Mouse (Mus musculus): ENCODE measurements around the gene N4bp1.

The N4bp1 gene

DNA sequence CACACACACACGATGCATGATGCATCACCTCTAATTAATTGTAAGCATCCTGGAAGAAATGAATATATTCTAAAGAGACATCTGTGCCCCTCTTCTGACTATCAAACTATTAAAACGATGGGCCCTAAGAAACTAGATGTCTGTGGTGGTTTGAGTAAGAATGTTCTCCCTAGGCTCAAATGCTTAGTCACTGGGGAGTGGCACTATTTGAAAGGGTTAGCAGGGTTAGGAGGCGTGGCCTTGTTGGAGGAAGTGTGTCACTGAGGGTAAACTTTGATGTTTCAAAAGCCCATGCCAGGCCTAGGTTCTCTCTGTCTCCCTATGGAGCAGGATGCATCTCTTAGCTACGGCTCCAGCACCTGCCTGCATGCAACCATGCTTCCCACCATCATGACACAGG, 10.3 kb upstream of the N4bp1 start:
- no peak for DNase-seq (ENCODE audit: low spot score in 2 of 2)

DNA sequence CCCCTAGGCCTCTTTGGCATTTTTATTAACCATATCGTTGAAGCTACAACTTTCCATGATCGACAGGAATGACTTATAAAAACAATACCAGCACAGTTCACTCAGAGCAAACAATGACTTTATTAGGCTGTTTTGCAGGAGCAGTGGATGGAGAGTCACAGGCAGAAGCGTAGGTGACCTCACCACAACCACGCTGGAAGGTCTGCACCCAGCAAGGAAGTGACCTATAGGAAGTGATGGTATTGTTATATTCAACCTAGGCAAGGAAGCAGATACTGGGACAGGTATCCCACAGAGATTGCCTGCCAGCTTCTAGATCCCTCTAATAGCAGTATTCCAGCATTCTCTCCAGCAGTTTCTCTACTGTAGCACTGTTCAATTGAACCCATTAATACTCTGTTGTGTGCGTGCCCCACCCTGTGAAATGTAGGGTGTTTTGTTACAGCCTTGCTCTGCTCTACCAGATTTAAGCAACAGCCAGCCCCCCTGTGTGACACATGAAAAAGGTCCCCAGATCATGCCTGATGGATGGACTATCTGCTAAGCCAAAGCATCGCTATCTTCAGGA, 9.2 kb upstream of the N4bp1 start:
- no peak for DNase-seq (ENCODE audit: low spot score in 2 of 2)

DNA sequence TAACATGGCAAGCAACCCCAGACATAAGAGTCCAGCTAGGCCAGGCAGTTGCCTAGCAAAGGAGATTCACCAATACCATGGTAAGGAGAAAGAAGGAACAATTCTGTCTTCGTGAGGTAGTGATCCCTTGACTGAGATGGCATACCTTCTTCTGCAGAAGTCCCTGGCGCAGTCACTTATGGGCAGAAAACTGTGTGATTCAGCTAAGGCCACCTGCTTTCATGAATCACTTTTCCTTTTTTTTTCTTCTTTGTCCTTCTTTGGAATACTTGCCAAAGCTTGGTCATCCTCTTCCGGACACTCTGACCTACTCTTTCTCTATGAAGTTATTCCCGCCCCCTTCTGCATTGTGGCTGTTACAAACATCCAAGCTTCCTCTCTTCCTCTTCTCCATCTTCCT, 8.5 kb upstream of the N4bp1 start:
- DNase-seq (ENCODE audit: low spot score in 2 of 2) = no peak

DNA sequence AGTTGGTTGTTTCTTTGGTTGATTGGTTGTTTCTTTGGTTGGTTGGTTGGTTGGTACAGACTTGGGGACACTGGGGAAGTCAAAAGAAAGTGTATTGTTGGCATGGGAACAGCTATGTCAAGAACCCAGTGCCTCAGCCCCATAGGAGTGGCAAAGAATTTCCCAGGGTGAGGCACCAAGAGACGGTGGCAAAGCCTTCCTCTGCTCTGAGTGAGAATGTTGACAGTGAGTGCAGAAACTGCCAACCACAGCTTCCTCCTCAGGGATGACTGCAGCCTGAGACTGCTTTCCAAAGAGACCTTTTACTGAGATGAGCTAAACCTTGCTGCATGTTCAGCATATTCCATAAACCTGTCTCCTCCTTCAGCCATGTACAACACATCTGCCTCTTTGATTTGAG, 6.5 kb upstream of the N4bp1 start:
- DNase-seq (ENCODE audit: low spot score in 2 of 2) = no peak

DNA sequence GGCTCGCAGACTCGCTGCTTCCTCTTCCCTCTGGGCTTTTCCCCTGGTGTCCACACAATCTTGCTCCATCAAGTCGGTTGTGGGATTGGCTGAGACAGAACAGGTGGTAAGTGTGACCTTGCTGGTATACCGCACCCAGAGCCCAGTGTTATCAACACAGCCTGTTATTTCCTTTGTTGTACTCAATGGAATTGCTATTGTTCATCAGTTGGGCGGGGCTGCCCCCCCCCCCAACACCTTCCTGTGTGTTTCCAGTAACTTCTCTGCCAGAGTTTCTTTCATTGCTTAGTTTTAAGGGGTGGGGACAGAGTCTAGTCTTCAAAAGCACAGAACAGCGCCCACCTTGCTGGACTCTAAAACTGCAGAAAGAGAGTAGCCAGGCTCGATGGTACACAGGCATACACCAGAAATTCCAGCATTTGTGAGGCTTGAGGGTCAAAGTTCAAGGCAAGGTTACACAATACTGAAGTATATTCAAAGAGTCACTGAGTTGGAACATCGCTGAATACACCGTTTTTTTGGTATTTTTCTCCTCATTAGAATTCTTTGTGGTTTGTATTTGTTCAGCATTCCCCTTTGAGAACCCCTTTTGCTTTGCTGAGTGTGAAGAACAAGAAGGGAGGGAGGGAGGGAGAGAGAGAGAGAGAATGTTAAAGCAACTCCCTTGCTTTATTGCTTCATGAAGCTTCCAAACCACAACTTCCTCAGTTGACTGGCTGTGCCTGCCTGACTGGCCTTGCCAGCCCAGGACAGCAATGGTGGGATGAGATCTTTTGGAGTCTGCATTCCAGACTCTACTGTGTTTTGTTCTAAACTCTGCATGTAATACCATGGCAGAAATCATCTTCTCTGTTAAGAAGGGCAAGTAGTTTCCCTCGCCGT, 3.2 kb upstream of the N4bp1 start:
- no peak for DNase-seq (ENCODE audit: low spot score in 2 of 2)

DNA sequence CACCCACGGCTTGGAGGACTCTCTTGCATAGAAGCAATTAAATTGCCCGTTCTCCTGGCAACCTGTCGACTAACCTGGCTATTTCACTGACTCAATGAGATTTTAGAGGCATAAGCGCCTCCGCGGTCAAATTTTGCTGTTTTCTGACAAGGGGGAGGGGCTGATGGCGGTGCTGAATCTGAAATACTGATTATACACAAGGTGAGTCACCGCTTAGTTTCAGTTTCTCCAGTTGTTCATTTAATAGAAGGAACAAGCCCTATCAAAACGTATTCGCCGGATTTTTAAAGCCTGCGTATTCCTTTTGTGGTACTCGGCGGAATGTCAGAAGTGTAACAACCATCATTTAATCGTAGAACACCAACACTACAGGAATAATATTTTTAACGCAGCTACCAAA, 991 bp downstream of the N4bp1 start:
- no peak for DNase-seq (ENCODE audit: low spot score in 2 of 2)

DNA sequence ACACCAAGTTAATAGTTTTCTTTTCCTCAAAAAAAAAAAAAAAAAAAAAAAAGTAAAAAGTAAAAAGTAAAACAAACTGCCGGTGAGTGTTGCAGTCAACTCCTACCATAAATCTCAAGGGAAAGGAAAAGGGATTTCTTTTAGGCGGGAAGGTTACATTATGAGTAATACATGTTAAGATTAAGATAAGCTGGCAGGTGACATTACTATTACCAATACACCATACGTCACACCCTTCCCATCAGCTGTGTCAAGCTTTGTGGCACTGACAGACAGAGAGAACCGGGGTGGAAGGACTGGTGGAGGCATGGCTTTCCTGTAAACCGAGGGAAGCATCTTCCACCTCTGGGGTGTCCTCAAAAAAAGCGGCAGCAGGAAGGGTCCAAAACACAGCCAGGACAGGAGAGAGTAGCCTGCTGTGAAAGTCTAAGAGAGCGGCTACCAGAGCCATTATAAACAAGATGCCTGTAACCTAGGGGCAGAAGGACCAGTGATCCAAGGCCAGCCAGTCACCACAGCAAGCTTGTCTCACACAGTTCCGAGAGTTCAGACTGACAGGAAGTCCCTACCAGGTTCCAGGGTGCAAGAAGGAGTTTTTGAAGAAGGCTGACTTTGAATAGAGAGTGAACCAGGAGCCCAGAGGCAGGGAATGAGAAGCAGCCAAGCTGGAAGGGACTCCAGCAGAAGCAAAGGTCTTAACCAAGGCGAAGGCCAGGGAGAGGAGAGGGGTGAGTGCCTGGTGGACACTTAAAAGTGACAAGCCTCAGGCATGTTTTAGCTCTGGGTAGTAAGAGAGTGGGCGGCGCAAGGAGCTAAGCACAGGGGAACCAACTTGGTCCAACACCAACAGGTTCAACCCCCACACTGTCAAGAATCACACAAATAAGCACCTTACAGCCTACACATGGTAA, 2.2 kb downstream of the N4bp1 start:
- no peak for DNase-seq (ENCODE audit: low spot score in 2 of 2)

DNA sequence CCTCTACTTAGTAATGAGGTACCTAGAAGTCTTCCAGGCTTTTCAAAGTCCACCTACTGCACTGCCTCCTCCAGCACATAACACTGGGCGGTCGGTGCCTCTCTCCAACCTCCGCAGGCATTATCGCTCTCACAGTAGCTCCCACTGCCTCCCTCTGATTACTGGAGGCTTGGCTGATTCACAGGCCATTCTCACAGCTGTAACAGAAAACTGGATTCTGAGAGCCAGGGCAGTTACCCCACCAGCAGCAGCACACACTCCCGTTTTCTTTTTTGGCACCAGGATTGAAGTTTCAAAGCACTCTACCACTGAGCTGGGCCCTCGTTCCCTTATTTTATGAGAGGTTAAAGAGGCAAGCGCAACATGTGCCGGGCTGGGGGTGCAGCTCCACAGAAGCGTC, 3.1 kb downstream of the N4bp1 start:
- no peak for DNase-seq (ENCODE audit: low spot score in 2 of 2)

DNA sequence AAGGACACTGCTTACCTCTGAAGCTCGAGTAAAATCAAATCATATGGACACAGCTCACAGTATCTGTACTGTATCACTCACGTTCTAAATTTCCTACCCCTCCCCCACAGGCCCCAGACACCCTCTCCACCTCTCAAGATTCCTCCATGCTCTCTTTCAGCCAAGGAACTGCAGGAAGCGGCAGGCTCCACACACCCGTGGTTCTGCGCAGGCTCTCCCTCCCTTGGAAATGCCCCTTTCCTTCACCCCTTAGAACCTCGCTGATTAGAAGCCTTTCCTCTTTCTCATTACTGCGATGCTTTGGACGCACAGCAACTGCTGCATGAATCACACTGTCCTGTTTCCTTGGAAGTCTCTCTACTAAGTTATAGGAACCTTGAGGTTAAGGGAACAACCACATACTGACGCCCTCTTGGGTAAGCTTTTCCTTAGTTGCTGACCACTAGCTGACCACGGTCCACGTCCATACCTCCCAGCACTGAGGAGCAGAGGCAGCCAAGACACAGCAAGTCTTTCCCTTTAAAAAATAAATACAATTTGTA, 3.9 kb downstream of the N4bp1 start:
- no peak for DNase-seq (ENCODE audit: low spot score in 2 of 2)

DNA sequence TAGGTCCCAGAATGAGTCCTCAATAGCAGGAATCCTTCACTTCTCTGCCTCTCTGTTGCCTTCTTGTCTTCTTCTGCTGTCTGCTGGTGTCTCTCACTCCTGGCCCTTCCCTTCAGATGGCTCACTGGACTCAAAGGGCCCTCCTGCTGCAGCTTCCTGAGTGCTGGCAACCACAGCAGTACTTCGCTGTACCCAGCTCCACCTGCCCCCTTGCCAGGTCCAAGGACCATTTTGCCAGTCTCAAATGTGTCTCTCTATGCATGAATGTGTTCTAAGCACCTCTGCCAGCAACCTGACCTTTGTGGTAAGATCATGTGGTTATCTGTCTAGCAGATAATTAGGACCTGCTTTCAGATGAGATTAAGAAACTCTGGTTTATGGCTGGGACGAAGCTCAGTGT, 8.2 kb downstream of the N4bp1 start:
- DNase-seq (ENCODE audit: low spot score in 2 of 2) = no peak

DNA sequence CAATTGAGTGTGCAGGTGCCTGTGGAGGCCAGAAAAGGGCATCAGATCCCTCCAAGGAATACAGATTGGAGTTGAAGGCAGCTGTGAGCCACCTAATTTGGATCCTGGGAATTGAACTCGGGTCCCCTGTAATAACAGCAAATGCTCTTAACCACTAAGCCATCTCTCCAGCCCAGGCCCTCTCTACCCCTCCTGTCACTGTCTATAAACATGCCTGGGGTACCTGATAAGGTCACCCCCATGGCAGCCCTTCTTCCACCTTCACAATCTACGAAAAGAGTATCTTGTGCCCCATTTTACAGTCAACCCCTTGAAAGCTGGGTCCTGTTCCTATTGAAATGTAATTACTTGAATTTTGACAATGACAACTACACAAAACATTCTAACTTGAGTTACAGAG, 11.0 kb downstream of the N4bp1 start:
- no peak for DNase-seq (ENCODE audit: low spot score in 2 of 2)

DNA sequence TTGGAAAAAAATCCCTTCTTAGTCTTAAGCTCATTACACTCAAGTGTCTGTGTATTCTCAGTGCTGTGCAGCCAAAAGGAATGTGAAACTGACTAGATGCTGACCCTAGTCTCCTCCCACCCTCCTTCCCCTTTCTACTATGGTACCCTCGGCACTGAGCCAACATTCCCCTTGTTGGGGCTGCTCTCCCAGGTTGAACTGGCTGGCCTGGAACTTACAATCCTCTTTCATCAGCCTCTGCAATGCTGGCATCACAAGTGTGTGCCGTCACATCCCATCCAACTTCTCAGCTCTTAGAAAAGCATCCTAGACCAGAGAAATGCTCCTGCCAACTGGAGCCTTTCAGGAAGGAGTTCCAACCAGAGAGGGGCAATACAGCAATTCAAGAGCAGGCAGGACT, 11.9 kb downstream of the N4bp1 start:
- DNase-seq (ENCODE audit: low spot score in 2 of 2) = no peak

DNA sequence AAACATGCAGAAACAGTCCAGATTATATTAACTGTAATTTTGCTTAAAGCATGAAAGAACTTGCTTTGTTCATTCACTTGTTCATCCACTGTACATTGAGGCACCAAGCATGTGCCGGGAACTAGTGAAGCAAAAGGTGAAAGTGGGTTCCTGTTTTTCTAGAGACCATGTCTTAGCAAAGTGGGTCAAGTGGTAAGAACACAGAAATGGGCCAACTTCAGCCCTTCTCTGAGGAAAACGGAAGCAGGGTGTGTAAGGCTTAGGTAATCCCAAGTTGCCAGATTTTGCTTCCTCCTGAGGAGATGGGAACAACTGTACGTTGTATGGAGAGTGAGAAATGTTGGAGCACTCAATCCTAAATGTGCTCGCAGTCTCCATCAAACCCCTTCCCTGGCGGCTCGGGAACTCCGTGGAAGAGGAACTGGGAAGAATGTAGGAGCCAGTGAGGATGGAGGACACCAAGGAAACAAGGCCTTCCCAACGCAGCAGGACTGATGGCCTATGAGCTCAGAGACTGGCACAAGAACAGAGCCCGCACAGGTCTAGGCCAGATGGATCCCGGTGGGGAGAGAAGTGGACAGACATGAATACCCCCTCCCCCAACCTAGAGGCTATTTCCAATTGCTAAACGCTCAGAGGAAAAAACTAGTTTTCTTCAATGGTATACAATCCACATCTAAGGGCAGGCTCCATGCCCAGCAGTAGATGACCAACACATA, 12.8 kb downstream of the N4bp1 start:
- DNase-seq (ENCODE audit: low spot score in 2 of 2) = no peak

DNA sequence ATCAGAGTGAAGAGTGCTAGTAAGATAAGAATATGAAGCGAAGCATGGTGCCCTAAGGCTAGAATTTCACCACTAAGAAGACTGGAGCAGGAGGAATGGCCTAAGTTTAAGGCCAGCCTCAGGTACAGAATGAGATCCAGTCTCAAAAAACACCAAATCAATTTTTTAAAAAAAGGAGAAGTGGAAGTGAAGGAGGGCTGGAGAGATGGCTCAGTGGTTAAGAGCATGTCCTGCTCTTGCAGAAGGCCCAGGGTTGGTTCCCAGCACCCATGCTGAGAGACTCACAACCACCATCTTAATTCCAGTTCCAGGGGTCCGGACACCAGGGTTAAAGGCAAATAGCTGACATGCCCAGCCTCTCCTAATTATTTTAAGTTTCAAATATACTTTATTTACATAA, 13.6 kb downstream of the N4bp1 start:
- DNase-seq (ENCODE audit: low spot score in 2 of 2) = no peak

DNA sequence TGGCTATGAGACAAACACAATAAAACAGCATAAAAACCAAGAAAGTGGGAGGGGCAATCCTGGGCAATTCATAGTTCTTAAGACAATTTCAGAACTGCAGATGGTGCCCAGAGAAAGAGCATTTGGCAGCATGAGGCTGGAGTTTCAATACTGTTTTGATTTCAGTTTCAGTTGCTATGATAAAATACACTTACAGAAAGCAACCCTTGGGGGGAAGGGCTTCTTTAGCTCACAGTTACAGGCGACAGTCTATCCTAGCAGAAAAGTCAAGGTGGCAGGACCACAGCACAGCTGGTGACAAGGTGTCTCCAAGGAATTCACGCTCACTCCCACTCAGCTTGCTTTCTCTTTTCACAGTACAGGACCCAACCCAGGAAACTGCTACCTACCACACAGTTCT, 14.3 kb downstream of the N4bp1 start:
- no peak for DNase-seq (ENCODE audit: low spot score in 2 of 2)

DNA sequence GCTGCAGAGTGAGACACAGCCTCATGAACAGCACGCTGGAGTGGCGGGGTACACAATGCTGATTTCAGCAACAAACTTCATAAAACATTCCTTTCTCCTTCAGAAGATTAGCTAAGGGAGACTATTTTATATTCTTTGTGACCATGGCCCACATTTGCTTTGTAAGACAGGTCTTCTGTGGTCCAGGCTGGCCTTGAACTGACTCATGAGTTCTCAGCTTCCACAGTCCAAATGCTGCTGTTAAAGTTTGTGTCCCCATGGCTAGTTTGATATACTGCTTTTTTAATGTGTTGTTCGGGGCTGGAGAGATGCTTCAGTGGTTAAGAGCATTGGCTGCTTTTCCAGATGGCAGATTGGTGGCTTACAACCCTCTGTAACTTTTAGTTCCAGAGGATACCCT, 17.0 kb downstream of the N4bp1 start:
- no peak for DNase-seq (ENCODE audit: low spot score in 2 of 2)

DNA sequence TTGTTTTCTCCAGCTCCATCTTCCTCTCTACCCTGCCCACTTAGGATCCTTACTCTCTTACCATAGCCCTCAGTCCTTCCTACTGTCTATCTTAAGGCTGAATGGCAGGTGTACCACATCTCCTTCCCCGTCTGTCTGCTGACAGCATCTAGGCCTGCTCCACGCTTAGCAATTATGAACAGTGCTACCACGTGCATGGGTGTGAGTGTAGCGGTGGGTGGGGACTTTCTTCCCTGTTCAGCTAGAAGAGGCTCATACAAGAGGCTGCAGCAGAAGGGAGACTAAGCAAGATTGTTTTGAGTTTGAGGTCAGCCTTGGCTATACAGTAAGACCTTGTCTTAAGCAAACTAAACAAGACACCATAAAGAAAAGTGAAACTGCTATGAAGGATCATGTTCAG, 20.3 kb downstream of the N4bp1 start:
- no peak for DNase-seq (ENCODE audit: low spot score in 2 of 2)

DNA sequence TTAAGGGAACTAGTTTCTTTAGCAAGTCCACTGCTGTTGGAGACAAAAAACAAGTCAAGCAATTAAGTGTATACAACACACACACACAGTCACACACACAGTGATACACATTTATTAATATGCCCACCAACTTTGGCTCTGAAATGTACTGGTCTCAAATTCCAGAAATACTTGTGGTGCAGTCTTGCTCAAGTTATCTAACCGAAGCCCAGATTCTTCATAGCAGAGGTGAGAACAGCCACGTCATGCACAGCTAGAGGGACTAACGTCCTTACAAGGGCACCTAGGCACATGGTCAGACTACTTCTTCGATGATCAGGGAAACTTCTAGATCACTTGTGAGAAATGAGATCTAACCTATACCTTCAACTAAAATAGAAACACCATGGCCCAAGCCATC, 22.2 kb downstream of the N4bp1 start:
- DNase-seq (ENCODE audit: low spot score in 2 of 2) = no peak

DNA sequence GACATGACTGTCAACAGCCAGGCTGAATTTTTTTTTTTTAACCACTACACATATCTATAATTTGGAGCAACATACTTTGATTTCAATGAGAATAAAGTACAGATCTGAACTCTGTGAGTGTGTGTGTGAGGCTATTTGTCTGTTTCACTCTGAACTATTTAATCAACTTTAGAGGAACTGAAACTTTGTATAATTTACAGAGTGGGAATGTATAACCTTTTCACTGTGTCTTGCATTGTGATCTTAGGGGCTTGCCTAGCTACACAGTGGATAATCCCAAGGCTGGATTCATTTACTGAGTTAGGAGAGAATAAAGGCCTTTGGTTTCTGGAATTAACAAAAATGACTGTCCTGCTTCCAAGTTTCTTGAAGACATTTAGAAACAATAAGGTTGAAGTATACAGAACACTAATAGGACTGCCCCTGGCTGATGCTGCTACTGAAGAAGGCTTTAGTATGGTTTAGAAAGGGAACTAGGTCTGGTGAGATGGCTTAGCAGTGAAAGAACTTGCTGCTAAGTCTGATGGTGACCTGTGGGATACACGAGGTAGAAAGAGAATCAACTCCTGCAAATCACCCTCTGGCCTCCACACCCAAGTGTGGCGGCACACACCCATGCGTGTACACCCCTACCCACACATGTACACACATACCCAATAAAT, 22.8 kb downstream of the N4bp1 start:
- no peak for DNase-seq (ENCODE audit: low spot score in 2 of 2)

DNA sequence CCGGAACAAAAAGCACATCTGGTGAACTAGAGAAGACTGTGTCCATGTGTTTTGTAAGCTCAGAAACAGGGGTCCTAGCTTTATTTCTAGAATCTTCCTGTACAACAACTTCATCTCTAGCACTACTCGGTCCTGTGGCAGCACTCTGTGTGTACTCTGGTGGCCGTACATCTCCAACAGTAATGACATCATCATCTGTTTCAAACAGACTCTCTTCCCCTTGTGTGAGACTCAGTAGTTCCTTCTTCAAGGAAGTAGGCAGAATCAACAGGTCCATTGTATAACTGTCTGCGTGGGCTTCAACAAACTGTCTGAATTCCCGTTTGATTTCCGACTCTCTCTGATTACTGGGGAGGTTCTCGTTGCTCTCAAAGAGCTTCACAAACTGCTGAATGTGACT, 23.5 kb downstream of the N4bp1 start:
- no peak for DNase-seq (ENCODE audit: low spot score in 2 of 2)

DNA sequence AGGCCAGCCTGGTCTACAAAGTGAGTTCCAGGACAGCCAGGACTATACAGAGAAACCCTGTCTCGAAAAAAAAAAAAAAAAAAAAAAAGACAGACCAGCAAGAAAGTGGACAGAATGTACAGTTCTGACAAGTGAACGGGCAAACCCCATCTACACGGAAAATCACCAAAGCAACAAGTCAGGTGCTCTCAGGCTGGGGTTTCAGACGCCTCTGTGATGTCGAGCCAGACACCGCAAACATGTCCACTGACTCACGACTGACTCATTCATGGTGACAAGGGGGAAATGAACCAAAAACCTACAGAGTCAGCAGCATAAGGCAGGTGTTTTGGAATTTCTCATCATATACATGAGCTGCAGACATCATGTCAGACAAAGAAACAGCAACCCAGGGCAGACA, 28.8 kb downstream of the N4bp1 start:
- DNase-seq (ENCODE audit: low spot score in 2 of 2) = no peak

All from spleen, postnatal 14 days (tissue).